Mouse (Mus musculus) small intestine, adult 2 months (tissue): ENCODE measurements around the gene Ppard. TPM values are rescaled to one million over a fixed set of nuclear protein-coding genes. Genes with fewer than 3 reads are reported as not detected.

Experiments used
- H3K27ac ChIP-seq: fragments of 200-500 bp; 2 replicates; pipeline ENCODE4 v1.5.1; 2012; ENCODE audit warnings: low read depth, low read length, control low read depth, inconsistent platforms; ENCODE audit not compliant: insufficient read depth
- H3K27me3 ChIP-seq: fragments of 200-500 bp; 2 replicates; pipeline ENCODE4 v1.6.1; 2012; ENCODE audit warnings: mild to moderate bottlenecking, moderate library complexity, low read length, inconsistent platforms; ENCODE audit not compliant: control insufficient read depth, insufficient read depth
- H3K36me3 ChIP-seq: fragments of 200-500 bp; 2 replicates; pipeline ENCODE4 v1.6.1; 2012; ENCODE audit warnings: mild to moderate bottlenecking, low read length, control low read depth, inconsistent platforms; ENCODE audit not compliant: control insufficient read depth, insufficient read depth
- H3K4me1 ChIP-seq: fragments of 200-500 bp; 2 replicates; pipeline ENCODE4 v1.6.1; 2012; ENCODE audit warnings: low read length, inconsistent platforms, mixed read lengths; ENCODE audit not compliant: control insufficient read depth, insufficient read depth, insufficient read length
- H3K4me3 ChIP-seq: fragments of 200-500 bp; 2 replicates; pipeline ENCODE4 v1.5.1; 2012; ENCODE audit warnings: low read depth, mild to moderate bottlenecking, control low read depth, inconsistent platforms, low read length, moderate library complexity
- CTCF ChIP-seq: fragments of 200-500 bp; IDR thresholded peaks from 2 replicates; pipeline ENCODE4 v1.5.1; 2012; ENCODE audit warnings: low read depth, mild to moderate bottlenecking, control low read depth, inconsistent platforms, low read length, moderate library complexity, mixed read lengths; ENCODE audit not compliant: insufficient replicate concordance, insufficient read length; ENCODE audit errors: extremely low read depth
- POLR2A ChIP-seq: fragments of 200-500 bp; IDR thresholded peaks from 2 replicates; pipeline ENCODE4 v1.6.1; 2012; ENCODE audit warnings: low read depth, mild to moderate bottlenecking, control low read depth, inconsistent platforms, low read length, moderate library complexity
- WGBS: fragments of 180-500 bp; shearing (Covaris S2); methylation state at CpG from one replicate; pipeline ENCODE4 v1.1.7; 2018; 5-methylcytosine and 5-hydroxymethylcytosine counted together
- polyA plus RNA-seq: library from polyadenylated mRNA; depleted of rRNA; stranded (reverse); fragments of >200 nt; gene quantifications from 2 replicates; pipeline ENCODE4 v1.2.3, GENCODE M21; 2012

Gene Ppard
- polyA plus RNA-seq, 1 experiment = 203 TPM

DNA sequence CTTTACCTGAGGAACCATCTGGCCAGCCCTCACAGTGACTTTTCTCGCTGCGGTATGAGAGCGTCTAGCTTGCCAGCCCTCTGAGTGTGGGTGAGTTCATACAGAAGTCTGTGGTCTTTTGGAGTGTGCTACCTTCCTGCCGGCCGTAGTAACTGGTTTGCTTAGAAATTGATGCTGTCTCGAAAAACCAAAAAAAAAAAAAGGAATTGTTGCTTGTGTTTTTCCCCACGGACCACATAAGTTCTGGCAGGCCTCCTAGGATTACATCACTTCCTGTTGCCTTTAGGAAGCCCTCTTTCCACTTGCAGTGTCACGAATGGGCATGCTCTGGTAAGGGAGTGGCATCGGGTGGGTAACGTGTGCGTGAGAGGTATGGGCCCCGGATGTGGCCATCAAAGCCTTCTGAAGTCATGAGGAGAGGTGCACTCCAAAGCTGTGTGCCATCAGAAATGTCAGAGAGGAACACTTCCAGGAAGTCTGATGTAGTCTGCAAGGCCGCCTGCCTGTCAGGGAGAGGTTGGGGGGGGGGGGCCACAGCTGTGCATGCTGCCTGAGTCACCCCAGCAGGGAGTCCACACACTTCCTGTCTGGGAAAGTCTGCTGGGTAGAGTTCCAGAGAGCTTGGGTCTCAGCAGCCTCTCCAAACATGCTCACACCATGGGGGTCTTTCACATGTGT, 24.3 kb downstream of the Ppard start:
- no peak for TF ChIP-seq CTCF
- 0 out of 2 replicates have a peak, but pooled peaks have one; percentile 5 for TF ChIP-seq POLR2A
- Histone ChIP-seq H3K36me3 (peaks cover 11% of the 10 kb centered on the region), H3K27ac (peak overlapping the region; percentile 63), H3K4me1 (peaks cover 7% of the 10 kb centered on the region; the same call in 1 of the 2 replicates), H3K4me3 (peak overlapping the region; percentile 29), H3K27me3 (no peaks in the 10 kb centered on the region)
- WGBS = 65% methylated on average over 13 of the region's 13 CpGs

DNA sequence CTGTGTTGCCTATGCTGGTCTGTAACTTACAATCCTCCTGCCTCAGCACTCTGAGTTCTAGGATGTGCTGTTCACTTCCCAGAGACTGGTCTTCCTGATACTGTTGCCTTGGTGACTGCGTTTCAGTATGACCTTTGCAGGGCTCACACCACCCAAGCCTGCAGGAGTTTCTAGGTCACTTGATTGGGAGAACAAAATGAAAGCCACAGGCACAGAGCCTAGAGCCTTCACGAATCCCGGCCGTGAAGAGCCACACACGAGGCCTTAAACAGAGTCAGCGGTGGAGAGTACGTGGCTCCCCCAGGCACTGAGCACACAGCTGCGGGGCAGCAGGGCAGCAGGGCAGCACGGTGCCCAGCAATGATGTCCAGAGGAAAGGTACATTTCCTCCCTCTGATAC, 25.8 kb downstream of the Ppard start:
- Histone ChIP-seq H3K36me3 (peaks cover 3% of the 10 kb centered on the region), H3K27ac (no peak overlapping the region), H3K27me3 (no peaks in the 10 kb centered on the region), H3K4me3 (no peak overlapping the region), H3K4me1 (peaks cover 4% of the 10 kb centered on the region; the same call in 1 of the 2 replicates)
- TF ChIP-seq CTCF (no peak), POLR2A (no peak)
- WGBS = 89% methylated on average over 9 of the region's 9 CpGs

GRCm38 (mm10) chr17:28259890-28260542, 27.5 kb downstream of the Ppard start:
- WGBS = 88% methylated on average over 16 of the region's 16 CpGs
- no peak overlapping the region for H3K4me3 ChIP-seq
- peaks cover 4% of the 10 kb centered on the region; the same call in 1 of the 2 replicates for H3K4me1 ChIP-seq
- H3K27me3 ChIP-seq = no peaks in the 10 kb centered on the region
- no peak overlapping the region for H3K27ac ChIP-seq
- peak; percentile 74; the same call in 1 of the 2 replicates for TF ChIP-seq CTCF
- TF ChIP-seq POLR2A = no peak
- peaks cover 2% of the 10 kb centered on the region; the same call in 1 of the 2 replicates for H3K36me3 ChIP-seq

DNA sequence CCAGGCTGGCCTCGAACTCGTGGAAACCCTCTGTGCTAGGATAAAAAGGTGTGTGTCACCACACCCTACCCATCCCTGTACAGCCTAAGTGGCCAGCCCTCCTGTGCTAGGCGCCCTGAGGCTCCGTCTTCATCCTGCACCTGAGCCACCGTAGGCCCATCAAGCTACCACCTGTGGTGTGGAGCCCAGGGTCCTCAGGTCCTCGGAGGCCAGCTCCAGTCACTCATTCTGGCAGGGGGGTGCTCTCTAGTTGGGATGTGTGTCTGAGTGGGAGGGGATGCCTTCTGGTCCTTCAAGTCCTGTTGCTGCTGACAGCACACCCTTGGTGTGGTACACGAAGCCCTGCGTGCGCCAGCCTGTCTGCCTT, 28.0 kb downstream of the Ppard start:
- no peaks in the 10 kb centered on the region for H3K27me3 ChIP-seq
- no peak for TF ChIP-seq POLR2A
- TF ChIP-seq CTCF = no peak
- 91% methylated on average over 9 of the region's 9 CpGs for WGBS
- H3K4me1 ChIP-seq = peaks cover 3% of the 10 kb centered on the region; the same call in 1 of the 2 replicates
- H3K36me3 ChIP-seq = peaks cover 2% of the 10 kb centered on the region; the same call in 1 of the 2 replicates
- no peak overlapping the region for H3K27ac ChIP-seq
- H3K4me3 ChIP-seq = no peak overlapping the region

DNA sequence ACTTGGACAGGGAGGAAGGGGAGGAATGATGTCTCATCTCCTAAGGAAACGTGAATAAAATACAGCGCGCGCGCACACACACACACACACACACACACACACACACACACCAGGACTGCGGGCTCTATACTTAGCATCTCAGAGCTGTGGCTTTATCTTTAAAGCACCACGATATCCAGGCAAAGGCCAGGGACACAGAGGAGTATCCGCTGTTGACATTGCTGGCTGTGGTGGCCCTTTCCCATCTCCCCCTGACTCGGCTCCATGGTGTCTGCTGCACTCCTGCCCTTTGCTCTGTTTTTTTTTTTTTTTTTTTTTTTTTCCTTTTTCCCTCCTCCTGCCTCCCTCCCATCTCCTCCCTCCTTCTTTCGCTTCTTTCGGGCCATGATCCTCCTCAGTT, 29.3 kb downstream of the Ppard start:
- no peak overlapping the region for H3K4me3 ChIP-seq
- H3K27ac ChIP-seq = no peak overlapping the region
- 80% methylated on average over 11 of the region's 11 CpGs for WGBS
- peaks cover 2% of the 10 kb centered on the region; the same call in 1 of the 2 replicates for H3K4me1 ChIP-seq
- H3K36me3 ChIP-seq = peaks cover 4% of the 10 kb centered on the region; the same call in 1 of the 2 replicates
- TF ChIP-seq POLR2A (no peak), CTCF (no peak)
- H3K27me3 ChIP-seq = no peaks in the 10 kb centered on the region

DNA sequence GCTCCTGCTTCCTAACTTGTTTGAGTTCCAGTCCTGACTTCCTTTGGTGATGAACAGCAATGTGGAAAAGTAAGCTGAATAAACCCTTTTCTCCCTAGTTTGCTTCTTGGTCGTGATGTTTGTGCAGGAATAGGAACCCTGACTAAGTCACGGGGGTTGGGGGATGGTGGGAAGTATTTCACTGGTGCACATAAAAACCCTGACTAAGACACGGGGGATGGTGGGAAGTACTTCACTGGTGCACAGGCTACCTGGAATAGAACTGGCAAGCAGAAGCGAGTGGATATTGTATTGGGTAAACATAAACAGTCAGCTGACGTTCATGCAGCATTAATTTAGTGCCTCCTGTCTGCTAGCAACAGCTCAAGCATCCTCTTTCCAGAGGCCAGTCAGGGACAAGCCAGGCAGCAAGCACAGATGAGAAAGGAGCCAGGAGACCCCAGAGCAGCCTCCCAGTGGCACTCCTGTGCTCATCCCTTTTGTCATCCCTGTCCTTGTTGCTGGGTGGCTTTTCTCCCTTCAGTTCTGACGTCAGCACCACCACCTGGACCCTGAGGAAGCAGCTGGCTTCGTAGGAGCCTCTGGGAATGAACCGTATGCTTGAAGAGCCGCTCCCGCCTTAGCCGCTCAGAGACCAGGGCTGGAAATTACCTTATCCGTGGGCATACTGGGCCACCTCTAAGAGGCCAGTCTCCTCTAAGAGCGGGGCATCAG, 30.8 kb downstream of the Ppard start:
- H3K27ac ChIP-seq = peak overlapping the region; percentile 18; the same call in 1 of the 2 replicates
- H3K36me3 ChIP-seq = peaks cover 5% of the 10 kb centered on the region; the same call in 1 of the 2 replicates
- no peak for TF ChIP-seq CTCF
- TF ChIP-seq POLR2A = no peak
- no peaks in the 10 kb centered on the region for H3K27me3 ChIP-seq
- H3K4me3 ChIP-seq = no peak overlapping the region
- peaks cover 7% of the 10 kb centered on the region for H3K4me1 ChIP-seq
- 65% methylated on average over 13 of the region's 13 CpGs for WGBS
